Mouse (Mus musculus) gastrocnemius, adult 2 months (tissue): ENCODE results near the gene AI464131. TPM values are rescaled to one million over a fixed set of nuclear protein-coding genes. Genes with fewer than 3 reads are reported as not detected.

Source experiments
- DNase-seq: peaks from one replicate; pipeline ENCODE4 v3.0.0; 2022
- H3K27ac ChIP-seq: fragments of 200-600 bp; 2 replicates; pipeline ENCODE4 v1.8.1; 2022; ENCODE audit warnings: mild to moderate bottlenecking
- H3K4me3 ChIP-seq: fragments of 200-600 bp; 2 replicates; pipeline ENCODE4 v1.8.1; 2022; ENCODE audit warnings: mild to moderate bottlenecking, moderate library complexity
- CTCF ChIP-seq: fragments of 200-600 bp; IDR thresholded peaks from 2 replicates; pipeline ENCODE4 v1.8.1; 2022; ENCODE audit warnings: antibody characterized with exemption, mild to moderate bottlenecking, moderate library complexity
- intact Hi-C: fragments of 180-260 bp; cut with DNase I; formaldehyde crosslinking; loops from one replicate; pipeline ENCODE4 v1.15.1; 2025
- long read RNA-seq, 2 experiments: library from polyadenylated mRNA; stranded (forward); transcript quantifications; one replicate each; pipeline ENCODE4 v2.0.0; 2021
- total RNA-seq, 2 experiments: library from RNA; stranded (reverse); gene quantifications; 2 replicates each; pipeline ENCODE4 v1.2.3; 2021

AI464131 gene
- 10 to 100 TPM; 75.0 to 87.5 TPM for total RNA-seq
- long read RNA-seq, experiment 1, full-length matches to known transcripts, result 195 of 232 reads
- long read RNA-seq, experiment 1, partial matches to known transcripts, result 0 of 232 reads
- long read RNA-seq, experiment 1, other reads (novel, unspliced or antisense), result 37 of 232 reads
- long read RNA-seq, experiment 2, full-length matches to known transcripts, result 145 of 179 reads
- long read RNA-seq, experiment 2, partial matches to known transcripts, result 0 of 179 reads
- long read RNA-seq, experiment 2, other reads (novel, unspliced or antisense), result 34 of 179 reads

DNA sequence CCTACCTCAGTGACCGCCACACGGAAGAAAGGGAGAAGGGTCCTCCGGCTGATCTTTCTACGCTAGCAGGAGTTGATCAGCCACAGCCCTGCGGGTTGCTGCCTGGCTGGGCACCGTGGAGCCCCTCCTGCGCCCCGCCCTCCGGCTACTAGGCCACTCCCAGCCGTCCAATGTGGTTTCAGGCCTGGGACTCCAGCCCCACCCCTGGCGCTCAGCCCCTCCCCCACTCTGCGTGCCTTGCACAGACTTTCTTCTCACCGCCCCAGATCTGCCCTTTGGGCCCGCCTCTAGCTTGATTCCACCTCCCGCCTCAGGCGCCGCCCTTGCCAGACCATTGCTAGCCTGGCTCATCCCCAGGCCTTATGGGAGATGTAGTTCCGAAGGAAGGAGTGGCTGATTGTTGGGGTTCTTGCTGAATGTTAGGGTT lies at the start of gene AI464131:
Gene AI464131, minus strand, starts transcription at position 91 of the 427 bp plus-strand sequence.
- H3K27ac ChIP-seq, result peak within 1 kb of the TSS; percentile 99
- peak within 1 kb of the TSS; percentile 87 for H3K4me3 ChIP-seq
- no peak for TF ChIP-seq CTCF
- DNase-seq, result peak; percentile 100
- intact Hi-C loops, result loop anchor here (2.0 kb wide), 1 partner anchor 22 kb away; no protein-coding TSS in a partner anchor

DNA sequence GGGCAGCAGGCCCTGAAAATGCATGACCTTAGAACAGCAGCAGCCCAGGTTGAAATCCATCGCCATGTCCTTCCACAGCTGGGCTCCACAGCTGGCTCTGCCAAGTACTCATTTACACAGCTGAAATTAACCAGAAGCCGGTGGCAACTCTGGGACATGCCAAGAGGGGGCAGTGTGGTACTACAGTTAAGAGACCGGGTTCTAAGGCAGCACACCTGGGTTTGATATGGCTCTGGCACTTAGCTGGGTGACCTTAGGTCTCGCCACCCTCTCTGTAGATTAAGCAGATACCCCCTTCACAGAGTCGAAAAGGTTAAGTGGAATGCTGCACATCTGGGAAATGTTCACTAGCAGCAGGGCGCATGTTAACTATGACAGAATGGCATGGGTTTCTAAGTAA lies 49.7 kb upstream of the AI464131 start:
- peak; percentile 81 for DNase-seq
- Histone ChIP-seq H3K4me3 (no peak overlapping the region), H3K27ac (no peak overlapping the region)
- intact Hi-C loops, result loop anchor here (1.0 to 2.0 kb wide), 3 partner anchors 62 to 156 kb away; no protein-coding TSS in a partner anchor
- peak; percentile 89 for TF ChIP-seq CTCF

DNA sequence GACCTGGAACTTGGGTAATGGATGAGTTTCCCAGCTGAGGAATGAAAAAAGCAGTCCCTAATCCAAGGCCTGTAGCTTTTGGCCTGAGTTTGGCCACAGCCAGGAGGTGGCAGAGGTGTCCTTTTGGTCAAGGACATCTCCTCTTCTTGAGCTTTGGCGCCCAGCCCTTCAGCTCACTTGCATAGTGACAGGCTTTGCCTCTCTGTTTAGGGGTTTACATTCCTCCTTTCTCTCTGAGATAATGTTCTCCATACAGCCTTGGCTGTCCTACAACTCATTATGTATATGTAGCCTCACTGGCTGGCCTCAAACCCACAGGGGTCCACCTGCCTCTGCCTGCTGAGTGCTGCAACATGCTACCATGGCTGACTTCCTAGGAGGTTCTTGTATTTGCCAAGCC lies 44.2 kb upstream of the AI464131 start:
- peak; percentile 46 for DNase-seq
- Histone ChIP-seq H3K4me3 (no peak overlapping the region), H3K27ac (peak overlapping the region; percentile 43; the same call in 1 of the 2 replicates)
- intact Hi-C loops, result no loop called here
- peak; percentile 16; the same call in 1 of the 2 replicates for TF ChIP-seq CTCF

DNA sequence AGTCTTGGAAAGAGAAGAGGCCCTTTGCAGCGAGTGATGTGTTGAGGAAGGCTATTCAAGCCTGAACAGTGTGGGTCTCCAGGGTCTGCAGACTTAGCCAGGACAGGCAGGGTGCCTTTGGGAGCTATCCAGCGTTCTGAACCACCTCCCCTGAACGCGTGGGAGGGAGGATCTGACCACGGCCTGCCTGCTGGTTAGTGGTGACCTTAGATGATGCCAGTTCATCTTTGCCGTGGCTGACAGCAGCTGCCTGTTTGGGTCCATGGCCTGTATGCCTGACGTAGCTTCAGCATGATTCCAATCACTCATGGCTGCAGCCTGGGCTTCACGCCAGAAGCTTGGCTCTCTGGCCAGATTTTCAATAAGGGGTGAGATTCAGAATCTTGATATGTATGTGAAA lies 43.1 kb upstream of the AI464131 start:
- H3K27ac ChIP-seq, result no peak overlapping the region
- intact Hi-C loops, result no loop called here
- TF ChIP-seq CTCF, result no peak
- peak; percentile 43 for DNase-seq
- H3K4me3 ChIP-seq, result no peak overlapping the region

DNA sequence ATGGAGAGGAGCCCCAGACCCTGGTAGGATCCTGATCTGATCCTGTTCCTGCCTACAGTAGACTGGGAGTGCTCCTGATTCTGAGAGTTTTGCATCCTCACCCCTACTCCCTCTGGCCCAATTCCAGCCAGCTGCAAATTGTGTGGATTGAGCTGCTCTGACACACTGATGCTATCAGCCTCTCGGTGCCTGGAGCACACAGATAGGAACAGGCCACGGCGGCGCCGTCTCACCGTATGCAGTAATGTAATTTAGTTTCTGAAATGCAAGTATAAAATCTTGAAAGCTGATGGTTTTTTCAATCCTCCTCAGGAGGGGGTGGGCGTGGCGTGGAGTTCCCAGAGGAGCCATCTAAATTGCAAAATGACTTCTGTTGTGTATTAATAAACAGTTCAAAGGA lies 39.3 kb upstream of the AI464131 start:
- H3K27ac ChIP-seq, result no peak overlapping the region
- intact Hi-C loops, result no loop called here
- no peak overlapping the region for H3K4me3 ChIP-seq
- no peak for TF ChIP-seq CTCF
- no peak for DNase-seq

DNA sequence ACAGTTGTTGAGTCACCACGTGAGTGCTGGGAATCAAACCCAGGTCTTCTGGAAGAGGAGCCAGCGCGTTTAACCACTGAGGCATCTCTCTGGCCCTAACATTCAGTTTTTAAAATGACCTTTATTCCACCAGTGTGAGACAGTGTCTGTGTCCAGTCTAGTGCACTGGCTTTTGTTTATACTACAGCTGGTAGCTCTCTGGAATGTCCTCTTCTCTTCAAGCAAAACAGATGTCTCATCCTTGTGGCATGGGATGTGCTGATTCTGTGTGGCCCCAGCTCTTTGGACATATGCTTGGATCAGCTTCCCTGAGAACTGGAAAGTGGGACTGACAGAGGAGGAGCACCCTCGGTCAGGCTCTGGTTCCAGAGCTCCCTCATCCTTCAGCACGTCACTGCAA lies 32.0 kb upstream of the AI464131 start:
- intact Hi-C loops, result no loop called here
- H3K4me3 ChIP-seq, result no peak overlapping the region
- no peak overlapping the region for H3K27ac ChIP-seq
- no peak for DNase-seq
- no peak for TF ChIP-seq CTCF

DNA sequence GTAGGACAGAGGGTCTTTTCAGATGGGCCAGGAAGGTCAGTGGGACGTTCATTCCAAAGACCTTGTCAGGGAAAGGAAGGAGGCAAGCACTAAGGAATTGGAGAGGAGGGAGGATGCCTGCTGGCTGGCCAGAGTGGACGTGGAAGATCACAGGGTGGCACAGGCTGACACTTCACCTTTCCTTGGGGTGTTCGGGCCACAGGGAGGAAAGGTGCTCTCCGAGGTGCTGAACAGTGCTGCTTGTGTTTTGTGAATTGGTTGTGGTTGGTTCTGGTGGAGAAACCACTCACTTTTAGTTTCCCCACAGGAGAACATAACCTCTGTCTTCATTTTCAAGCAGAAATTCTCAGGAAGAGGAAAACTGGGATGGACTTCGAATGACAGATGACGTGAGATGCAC lies 29.5 kb upstream of the AI464131 start:
- intact Hi-C loops, result no loop called here
- no peak for TF ChIP-seq CTCF
- no peak for DNase-seq
- H3K27ac ChIP-seq, result no peak overlapping the region
- H3K4me3 ChIP-seq, result no peak overlapping the region

DNA sequence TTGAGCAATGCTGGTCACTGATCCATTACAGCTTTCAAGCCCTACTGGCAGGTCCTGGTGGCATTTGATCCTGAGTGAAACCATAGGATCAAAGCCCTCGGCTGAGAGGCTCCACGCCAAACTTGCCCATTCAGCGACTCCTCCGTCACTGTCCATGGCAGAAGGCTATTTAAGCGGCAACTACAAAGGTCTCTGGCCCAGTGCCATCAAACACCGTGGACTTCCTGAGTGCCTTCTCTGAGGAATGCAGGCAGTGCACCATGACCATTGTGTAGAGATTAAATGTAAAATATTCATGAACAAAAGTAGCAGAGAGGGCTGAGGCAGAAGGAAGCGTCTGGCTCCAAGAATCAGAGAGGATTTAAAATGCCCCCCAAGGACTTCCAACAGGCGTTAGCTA lies 25.1 kb upstream of the AI464131 start:
- intact Hi-C loops, result loop anchor here (10.0 kb wide), 1 partner anchor 87 kb away; no protein-coding TSS in a partner anchor
- no peak for TF ChIP-seq CTCF
- H3K27ac ChIP-seq, result peak overlapping the region; percentile 82
- peak overlapping the region; percentile 15; the same call in 1 of the 2 replicates for H3K4me3 ChIP-seq
- peak; percentile 91 for DNase-seq

DNA sequence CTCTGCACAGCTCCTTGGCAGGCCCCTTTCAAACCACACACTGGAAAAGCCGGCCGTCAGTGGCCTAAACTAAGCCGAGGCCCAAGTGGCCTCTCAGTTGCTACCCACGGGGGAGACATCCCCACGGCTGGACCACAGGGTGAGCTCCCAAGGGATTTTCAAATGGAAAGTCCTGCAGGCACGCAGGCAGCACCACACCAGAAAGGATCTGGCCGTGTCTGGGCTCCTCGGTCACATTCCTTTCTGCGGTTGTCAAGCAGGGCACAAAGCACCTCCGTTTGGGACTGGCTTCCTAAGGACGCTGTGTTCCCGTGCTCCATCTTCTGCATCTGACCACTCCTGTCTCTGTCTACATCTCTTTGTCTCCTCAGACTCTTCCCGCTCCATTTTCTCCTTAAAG lies 24.2 kb upstream of the AI464131 start:
- peak; percentile 43 for DNase-seq
- TF ChIP-seq CTCF, result no peak
- intact Hi-C loops, result loop anchor here (10.0 kb wide), 1 partner anchor 88 kb away; no protein-coding TSS in a partner anchor
- H3K27ac ChIP-seq, result peak overlapping the region; percentile 82
- no peak overlapping the region for H3K4me3 ChIP-seq

DNA sequence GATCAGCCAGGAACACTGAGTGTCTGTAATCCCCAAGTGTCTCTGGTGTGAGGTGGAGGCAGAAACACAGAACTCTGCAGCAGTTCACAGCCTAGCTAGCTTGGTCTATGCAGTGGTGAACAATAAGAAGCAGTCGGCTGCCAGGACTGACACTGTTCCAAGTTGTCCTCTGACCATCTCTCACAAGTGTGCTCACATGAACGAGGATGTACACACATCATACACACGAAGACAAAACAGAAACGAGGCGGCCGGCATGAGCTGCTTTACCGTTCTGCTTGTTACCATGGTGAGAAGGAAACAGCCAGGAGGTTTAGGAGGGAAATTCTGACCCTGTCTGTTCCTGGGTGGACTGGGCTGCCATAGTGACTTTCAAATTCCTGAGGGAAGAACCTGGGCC lies 23.7 kb upstream of the AI464131 start:
- Histone ChIP-seq H3K4me3 (no peak overlapping the region), H3K27ac (peak overlapping the region; percentile 82)
- intact Hi-C loops, result loop anchor here (10.0 kb wide), 1 partner anchor 88 kb away; no protein-coding TSS in a partner anchor
- no peak for TF ChIP-seq CTCF
- no peak for DNase-seq

DNA sequence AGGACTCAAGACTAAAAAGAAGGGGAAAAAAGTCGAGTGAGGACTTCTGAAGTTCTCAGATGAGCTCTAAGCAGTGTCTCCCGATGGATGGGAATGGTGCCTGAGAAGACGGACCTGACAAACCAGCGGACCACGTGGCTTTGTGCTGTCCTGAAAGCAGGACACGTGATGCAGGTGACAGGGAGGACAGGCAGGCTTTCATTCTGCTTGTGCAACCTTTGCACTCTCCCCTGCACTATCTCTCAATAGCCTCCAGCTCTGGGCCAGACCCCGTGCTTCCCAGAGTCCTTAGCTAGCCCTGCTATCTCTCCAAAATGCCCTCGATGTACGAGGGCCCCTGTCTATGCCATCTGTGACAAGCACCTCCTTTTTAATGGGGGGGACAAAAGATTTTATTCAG lies 22.0 kb upstream of the AI464131 start:
- TF ChIP-seq CTCF, result no peak
- Histone ChIP-seq H3K4me3 (no peak overlapping the region), H3K27ac (no peak overlapping the region)
- DNase-seq, result no peak
- intact Hi-C loops, result loop anchor here (5.0 to 10.0 kb wide), 2 partner anchors 90 to 182 kb away; no protein-coding TSS in a partner anchor

DNA sequence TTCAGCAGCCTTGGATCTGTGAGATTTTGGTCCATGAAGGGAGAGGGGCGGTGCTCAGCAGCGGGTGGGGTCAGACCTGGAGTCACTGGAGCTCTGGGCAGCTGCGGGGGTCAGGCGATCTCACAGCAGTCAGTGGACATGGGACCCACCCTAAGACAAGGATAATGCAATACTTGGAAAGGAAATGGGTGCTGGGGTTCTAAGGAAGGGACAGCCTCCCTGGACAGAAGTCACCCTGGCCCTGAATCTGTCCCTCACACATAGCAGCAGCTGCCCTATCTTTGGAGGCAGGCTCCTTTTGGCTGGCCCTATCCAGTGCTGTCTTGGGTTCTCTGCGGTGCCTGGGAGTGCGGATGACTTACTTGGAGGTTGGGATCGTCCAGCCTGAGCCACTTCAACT lies 21.0 kb upstream of the AI464131 start:
- no peak for TF ChIP-seq CTCF
- Histone ChIP-seq H3K27ac (no peak overlapping the region), H3K4me3 (no peak overlapping the region)
- no peak for DNase-seq
- intact Hi-C loops, result loop anchor here (5.0 to 10.0 kb wide), 2 partner anchors 91 to 183 kb away; no protein-coding TSS in a partner anchor

DNA sequence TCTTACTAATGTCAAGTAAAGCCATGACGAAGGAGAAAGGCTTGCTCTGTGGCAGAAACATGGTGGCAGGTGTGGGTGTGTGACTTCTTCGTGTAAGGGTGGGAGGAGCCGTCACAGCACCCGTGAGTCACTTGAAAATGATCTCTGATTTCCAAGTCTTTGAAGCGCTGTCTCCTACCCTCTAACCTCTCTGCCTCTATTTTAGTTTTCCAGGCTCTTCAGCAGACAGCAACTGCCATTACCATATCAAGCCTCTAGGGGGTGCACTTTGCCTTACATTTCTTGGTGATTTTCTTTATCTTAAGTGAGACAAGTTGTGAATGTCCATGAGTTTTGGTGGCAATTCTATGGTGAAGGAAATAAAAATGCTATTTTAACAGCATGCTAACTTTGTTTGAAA lies 19.9 kb upstream of the AI464131 start:
- TF ChIP-seq CTCF, result peak; percentile 85
- peak; percentile 47 for DNase-seq
- intact Hi-C loops, result loop anchor here (5.0 to 10.0 kb wide), 2 partner anchors 92 to 185 kb away; no protein-coding TSS in a partner anchor
- Histone ChIP-seq H3K4me3 (no peak overlapping the region), H3K27ac (no peak overlapping the region)
